Mouse (Mus musculus): ENCODE measurements around the gene Tm9sf4. TPM values are rescaled to one million over a fixed set of nuclear protein-coding genes. Genes with fewer than 3 reads are reported as not detected.

The Tm9sf4 gene
- total and polyA plus RNA-seq, 2 experiments from 2014 or later: 61.9 to 84.2 TPM

DNA sequence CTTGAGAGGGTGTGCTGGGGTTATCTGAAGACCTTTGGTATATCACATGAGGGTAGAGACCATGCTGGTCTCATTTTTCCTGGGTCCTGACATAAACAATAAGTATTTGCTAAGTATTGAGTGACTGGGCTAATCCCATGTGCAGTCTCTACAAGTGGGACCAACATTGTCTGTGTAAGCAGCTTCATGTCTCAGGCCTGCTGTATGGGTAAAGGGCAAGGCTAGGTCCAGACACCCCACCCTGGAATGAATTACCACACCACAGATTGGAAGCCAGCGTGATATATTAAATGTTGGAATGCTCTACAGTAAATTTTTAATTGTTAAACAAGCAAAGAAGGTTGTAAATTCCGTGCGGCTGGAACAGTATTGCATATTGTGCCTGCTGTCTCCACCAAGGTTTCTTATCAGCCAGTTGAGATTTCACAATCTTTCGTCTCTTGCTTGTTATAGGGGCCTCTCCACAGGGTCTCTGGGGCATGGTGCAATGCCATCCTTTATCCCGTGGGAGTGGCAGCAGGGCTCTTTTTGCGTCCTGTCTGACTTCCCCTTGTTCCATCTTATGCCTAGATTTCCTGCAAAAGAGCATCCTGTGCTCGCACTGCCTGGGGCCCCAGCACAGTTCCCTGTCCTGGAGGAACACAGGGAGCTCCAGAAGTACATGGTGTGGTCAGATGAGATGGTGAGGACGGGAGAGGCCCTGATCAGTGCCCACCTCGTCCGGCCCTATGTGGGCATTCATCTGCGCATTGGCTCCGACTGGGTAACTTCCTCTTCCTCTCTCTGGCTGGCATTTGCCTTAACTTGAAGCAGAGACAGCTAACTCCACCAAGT is 98.1 kb downstream of the Tm9sf4 start:
- no peak overlapping the region for H3K4me3 ChIP-seq (ENCODE audit: low read depth, low read length)
- DNase-seq (ENCODE audit: low spot score): no peak
- no peak overlapping the region for H3K4me2 ChIP-seq (ENCODE audit: low read depth, low read length, poor library complexity, severe bottlenecking)
- H3K36me3 ChIP-seq (ENCODE audit: insufficient read depth, low read length): peaks cover 37% of the 10 kb centered on the region
- TF ChIP-seq CTCF (IDR thresholded peaks at IDR 0.05): no peak
- H3K27ac ChIP-seq (ENCODE audit: low read depth, low read length): no peak overlapping the region
- H3K27me3 ChIP-seq (ENCODE audit: insufficient read depth, low read length): no peaks in the 10 kb centered on the region
- no peak for ATAC-seq (ENCODE audit: low FRiP score)
- WGBS: 86% methylated on average over 12 of the region's 12 CpGs
- H3K4me1 ChIP-seq (ENCODE audit: insufficient read depth, low read length): no peaks in the 10 kb centered on the region
- no peak overlapping the region for H3K9ac ChIP-seq (replicated peaks; ENCODE audit: low read length, poor library complexity, severe bottlenecking)
- no peaks in the 10 kb centered on the region for H3K9me3 ChIP-seq (ENCODE audit: low read length)

Other genes with a start within 250 kb of the Tm9sf4 start
- gene Mylk2, start 250.0 kb upstream of the Tm9sf4 start, total RNA-seq (2014; rRNA removed): 0.16 TPM in 1 of 2 replicates, not detected in the other
- 0.05 TPM in 1 of 2 replicates, not detected in the other for gene Mylk2, start 250.0 kb upstream of the Tm9sf4 start, polyA plus RNA-seq (2015; fragmentation: Nextera tagmentation; extraction: Ambion mirVana)
- gene Foxs1, start 228.1 kb upstream of the Tm9sf4 start, total RNA-seq (2014; rRNA removed): 4.0 and 6.8 TPM in 2 replicates
- gene Foxs1, start 228.1 kb upstream of the Tm9sf4 start, polyA plus RNA-seq (2015; fragmentation: Nextera tagmentation; extraction: Ambion mirVana): 2.4 and 3.3 TPM in 2 replicates
- 44.9 and 47.1 TPM in 2 replicates for gene Dusp15, start 209.6 kb upstream of the Tm9sf4 start, total RNA-seq (2014; rRNA removed)
- gene Dusp15, start 209.6 kb upstream of the Tm9sf4 start, polyA plus RNA-seq (2015; fragmentation: Nextera tagmentation; extraction: Ambion mirVana): 24.6 and 25.2 TPM in 2 replicates
- 4.9 and 7.8 TPM in 2 replicates for gene Ttll9, start 198.8 kb upstream of the Tm9sf4 start, total RNA-seq (2014; rRNA removed)
- 7.6 and 7.9 TPM in 2 replicates for gene Ttll9, start 198.8 kb upstream of the Tm9sf4 start, polyA plus RNA-seq (2015; fragmentation: Nextera tagmentation; extraction: Ambion mirVana)
- gene Pdrg1, start 145.9 kb upstream of the Tm9sf4 start, total RNA-seq (2014; rRNA removed): 54.5 and 60.7 TPM in 2 replicates
- 240 and 249 TPM in 2 replicates for gene Pdrg1, start 145.9 kb upstream of the Tm9sf4 start, polyA plus RNA-seq (2015; fragmentation: Nextera tagmentation; extraction: Ambion mirVana)
- gene Xkr7, start 129.5 kb upstream of the Tm9sf4 start, total RNA-seq (2014; rRNA removed): 34.0 and 35.5 TPM in 2 replicates
- 1.1 and 1.4 TPM in 2 replicates for gene Xkr7, start 129.5 kb upstream of the Tm9sf4 start, polyA plus RNA-seq (2015; fragmentation: Nextera tagmentation; extraction: Ambion mirVana)
- gene Ccm2l, start 95.3 kb upstream of the Tm9sf4 start, total RNA-seq (2014; rRNA removed): 4.5 and 7.0 TPM in 2 replicates
- 1.1 and 1.3 TPM in 2 replicates for gene Ccm2l, start 95.3 kb upstream of the Tm9sf4 start, polyA plus RNA-seq (2015; fragmentation: Nextera tagmentation; extraction: Ambion mirVana)
- gene Hck, start 52.8 kb upstream of the Tm9sf4 start, total RNA-seq (2014; rRNA removed): 11.7 and 13.7 TPM in 2 replicates
- gene Hck, start 52.8 kb upstream of the Tm9sf4 start, polyA plus RNA-seq (2015; fragmentation: Nextera tagmentation; extraction: Ambion mirVana): 8.7 and 9.6 TPM in 2 replicates
- 30.1 and 38.8 TPM in 2 replicates for gene Tspyl3, start 64.1 kb downstream of the Tm9sf4 start, total RNA-seq (2014; rRNA removed)
- gene Tspyl3, start 64.1 kb downstream of the Tm9sf4 start, polyA plus RNA-seq (2015; fragmentation: Nextera tagmentation; extraction: Ambion mirVana): 54.7 and 59.4 TPM in 2 replicates
- 6.5 and 7.0 TPM in 2 replicates for gene Plagl2, start 80.1 kb downstream of the Tm9sf4 start, total RNA-seq (2014; rRNA removed)
- gene Plagl2, start 80.1 kb downstream of the Tm9sf4 start, polyA plus RNA-seq (2015; fragmentation: Nextera tagmentation; extraction: Ambion mirVana): 2.5 and 2.9 TPM in 2 replicates
- 18.8 and 24.2 TPM in 2 replicates for gene Pofut1, start 80.2 kb downstream of the Tm9sf4 start, total RNA-seq (2014; rRNA removed)
- 3.2 and 4.6 TPM in 2 replicates for gene Pofut1, start 80.2 kb downstream of the Tm9sf4 start, polyA plus RNA-seq (2015; fragmentation: Nextera tagmentation; extraction: Ambion mirVana)
- gene Kif3b, start 130.1 kb downstream of the Tm9sf4 start, total RNA-seq (2014; rRNA removed): 49.5 and 57.3 TPM in 2 replicates
- gene Kif3b, start 130.1 kb downstream of the Tm9sf4 start, polyA plus RNA-seq (2015; fragmentation: Nextera tagmentation; extraction: Ambion mirVana): 19.9 and 20.6 TPM in 2 replicates
- gene Asxl1, start 184.5 kb downstream of the Tm9sf4 start, total RNA-seq (2014; rRNA removed): 29.0 and 32.9 TPM in 2 replicates
- 10.7 and 13.4 TPM in 2 replicates for gene Asxl1, start 184.5 kb downstream of the Tm9sf4 start, polyA plus RNA-seq (2015; fragmentation: Nextera tagmentation; extraction: Ambion mirVana)

Data from midbrain, postnatal 0 days (tissue).